9 mouse cellular contexts compared by ENCODE assay signal in genomic region chr2:174025181-174025870, GRCm38 (mm10). TPM values are rescaled to one million over a fixed set of nuclear protein-coding genes. Genes with fewer than 3 reads are reported as not detected.
A peak's percentile ranks its signal among the peaks of the same experiment; 100 is the strongest.
DNase-seq lines count a peak whose midpoint lies in the region; ATAC-seq and TF ChIP-seq lines count a peak whose summit lies in the region.
"Had no signal": no experiment of that assay in that cellular context is flagged by ENCODE, and none has a peak within 500 bp of the region (broad histone marks: within the 10 kb centered on the region; RNA-seq: fewer than 3 reads in every experiment).

No protein-coding gene starts in this region.

- DNase-seq in forebrain, embryonic 11.5 days (ENCODE audit: low spot score), result peak; percentile 29
- no peak for DNase-seq in hindbrain, embryonic 11.5 days (ENCODE audit: low spot score)
- no peak for DNase-seq in thymus, postnatal 10 days (ENCODE audit: low spot score in 2 of 2)
- DNase-seq in cerebellum, adult 2 months, result no peak
- DNase-seq: layer of hippocampus, adult 9-11 months had no signal

- H3K27ac ChIP-seq in forebrain, embryonic 11.5 days (ENCODE audit: low read depth, low read length), result no peak overlapping the region
- H3K27ac ChIP-seq in forebrain, embryonic 13.5 days, result no peak overlapping the region
- no peak overlapping the region for H3K27ac ChIP-seq in hindbrain, embryonic 11.5 days (ENCODE audit: low read depth, low read length)
- no peak overlapping the region for H3K27ac ChIP-seq in neural tube, embryonic 12.5 days
- no peak overlapping the region for H3K27ac ChIP-seq in cerebellum, adult 2 months (ENCODE audit: insufficient read depth, low read length)

- H3K4me3 ChIP-seq in forebrain, embryonic 11.5 days (ENCODE audit: low read depth, low read length), result no peak overlapping the region
- H3K4me3 ChIP-seq in forebrain, embryonic 13.5 days, result no peak overlapping the region
- peak overlapping the region; percentile 29 for H3K4me3 ChIP-seq in megakaryocyte, embryonic 14.5 days (replicated peaks)
- no peak overlapping the region for H3K4me3 ChIP-seq in hindbrain, embryonic 11.5 days (ENCODE audit: low read depth, low read length)
- no peak overlapping the region for H3K4me3 ChIP-seq in neural tube, embryonic 12.5 days
- H3K4me3 ChIP-seq in cerebellum, adult 2 months (replicated peaks; ENCODE audit: insufficient read depth, low read depth, low read length), result no peak overlapping the region

- H3K4me2 ChIP-seq in forebrain, embryonic 11.5 days (ENCODE audit: low read depth, low read length, severe bottlenecking), result no peak overlapping the region
- no peak overlapping the region for H3K4me2 ChIP-seq in forebrain, embryonic 13.5 days
- no peak overlapping the region for H3K4me2 ChIP-seq in hindbrain, embryonic 11.5 days (replicated peaks; ENCODE audit: low read depth, low read length)
- no peak overlapping the region for H3K4me2 ChIP-seq in neural tube, embryonic 12.5 days (replicated peaks)

- TF ChIP-seq CTCF in cerebellum, adult 2 months (IDR thresholded peaks at IDR 0.05; ENCODE audit: borderline replicate concordance, insufficient read depth, low read depth, low read length), result no peak

- H3K4me1 ChIP-seq in forebrain, embryonic 11.5 days (replicated peaks; ENCODE audit: control insufficient read depth, insufficient read depth, low read length), result no peaks in the 10 kb centered on the region
- H3K4me1 ChIP-seq in forebrain, embryonic 13.5 days, result no peaks in the 10 kb centered on the region
- no peaks in the 10 kb centered on the region for H3K4me1 ChIP-seq in megakaryocyte, embryonic 14.5 days
- no peaks in the 10 kb centered on the region for H3K4me1 ChIP-seq in hindbrain, embryonic 11.5 days (replicated peaks; ENCODE audit: control insufficient read depth, insufficient read depth, low read length)
- 0 out of 2 replicates have a peak, but pooled peaks cover 7% of the 10 kb centered on the region for H3K4me1 ChIP-seq in neural tube, embryonic 12.5 days
- no peaks in the 10 kb centered on the region for H3K4me1 ChIP-seq in cerebellum, adult 2 months (ENCODE audit: control insufficient read depth, insufficient read depth, low read length)

- H3K27me3 ChIP-seq in forebrain, embryonic 11.5 days (ENCODE audit: control insufficient read depth, insufficient read depth, low read length), result no peaks in the 10 kb centered on the region
- no peaks in the 10 kb centered on the region for H3K27me3 ChIP-seq in forebrain, embryonic 13.5 days
- peaks cover 2% of the 10 kb centered on the region for H3K27me3 ChIP-seq in megakaryocyte, embryonic 14.5 days (replicated peaks)
- no peaks in the 10 kb centered on the region for H3K27me3 ChIP-seq in hindbrain, embryonic 11.5 days (ENCODE audit: control insufficient read depth, insufficient read depth, low read length)
- no peaks in the 10 kb centered on the region for H3K27me3 ChIP-seq in neural tube, embryonic 12.5 days (replicated peaks)
- H3K27me3 ChIP-seq in cerebellum, adult 2 months (ENCODE audit: control insufficient read depth, insufficient read depth, low read length), result no peaks in the 10 kb centered on the region

- no peak for ATAC-seq in forebrain, embryonic 11.5 days (replicated peaks; ENCODE audit: low FRiP score)
- ATAC-seq in forebrain, embryonic 13.5 days, result no peak
- ATAC-seq in megakaryocyte, adult 5-6 weeks (ENCODE audit: poor library complexity, severe bottlenecking), result no peak
- peak; percentile 50; the same call in 1 of the 2 replicates for ATAC-seq in hindbrain, embryonic 11.5 days (ENCODE audit: low FRiP score)
- peak; percentile 63 for ATAC-seq in neural tube, embryonic 12.5 days (ENCODE audit: low FRiP score, low read depth)

- H3K36me3 ChIP-seq in forebrain, embryonic 11.5 days (ENCODE audit: control insufficient read depth, insufficient read depth, low read length), result no peaks in the 10 kb centered on the region
- no peaks in the 10 kb centered on the region for H3K36me3 ChIP-seq in forebrain, embryonic 13.5 days (ENCODE audit: poor library complexity, severe bottlenecking)
- H3K36me3 ChIP-seq in megakaryocyte, embryonic 14.5 days (replicated peaks; ENCODE audit: low read length), result no peaks in the 10 kb centered on the region
- H3K36me3 ChIP-seq in hindbrain, embryonic 11.5 days (ENCODE audit: control insufficient read depth, insufficient read depth, low read length), result no peaks in the 10 kb centered on the region
- H3K36me3 ChIP-seq in neural tube, embryonic 12.5 days, result no peaks in the 10 kb centered on the region

- no peak for TF ChIP-seq POLR2A in cerebellum, adult 2 months (IDR thresholded peaks at IDR 0.05; ENCODE audit: borderline replicate concordance, insufficient read depth, low read length)

- H3K9ac ChIP-seq in forebrain, embryonic 11.5 days (ENCODE audit: low read length), result no peak overlapping the region
- H3K9ac ChIP-seq in forebrain, embryonic 13.5 days, result no peak overlapping the region
- no peak overlapping the region for H3K9ac ChIP-seq in hindbrain, embryonic 11.5 days (ENCODE audit: low read depth, low read length)
- H3K9ac ChIP-seq in neural tube, embryonic 12.5 days, result no peak overlapping the region

- 87% methylated on average over 11 of the region's 11 CpGs for WGBS in forebrain, embryonic 11.5 days
- WGBS in forebrain, embryonic 13.5 days, result 86% methylated on average over 10 of the region's 11 CpGs
- WGBS in hindbrain, embryonic 11.5 days, result 80% methylated on average over 11 of the region's 11 CpGs
- 73% methylated on average over 11 of the region's 11 CpGs for WGBS in neural tube, embryonic 12.5 days
- 47% methylated on average over 11 of the region's 11 CpGs for WGBS in cerebellum, adult 2 months

- H3K9me3 ChIP-seq in forebrain, embryonic 11.5 days (ENCODE audit: control insufficient read depth, low read length), result no peaks in the 10 kb centered on the region
- no peaks in the 10 kb centered on the region for H3K9me3 ChIP-seq in forebrain, embryonic 13.5 days (replicated peaks)
- H3K9me3 ChIP-seq in megakaryocyte, embryonic 14.5 days, result no peaks in the 10 kb centered on the region
- H3K9me3 ChIP-seq in hindbrain, embryonic 11.5 days (ENCODE audit: control insufficient read depth, low read length), result no peaks in the 10 kb centered on the region
- no peaks in the 10 kb centered on the region for H3K9me3 ChIP-seq in neural tube, embryonic 12.5 days

RNA-seq across cellular contexts. Expression of gene Stx16, which starts 50.8 kb away (rescaled TPM):
- polyA plus RNA-seq in forebrain, embryonic 11.5 days (2014; fragmentation: Nextera tagmentation; extraction: Ambion mirVana), result 9.4 and 10.7 TPM in 2 replicates
- polyA plus RNA-seq in forebrain, embryonic 13.5 days (2015; fragmentation: Nextera tagmentation; extraction: Ambion mirVana), result 14.2 and 15.5 TPM in 2 replicates
- polyA plus RNA-seq in megakaryocyte, embryonic 14.5 days (2012; ENCODE audit: insufficient read depth, low replicate concordance), result 13.6 and 41.1 TPM in 2 replicates
- 28.8 and 33.8 TPM in 2 replicates for total RNA-seq in megakaryocyte, adult 5-6 weeks (2015)
- total RNA-seq in megakaryocyte, adult 5-6 weeks (2017), result 30.4 and 31.0 TPM in 2 replicates
- polyA plus RNA-seq in hindbrain, embryonic 11.5 days (2014; fragmentation: Nextera tagmentation; extraction: Ambion mirVana), result 8.5 and 9.8 TPM in 2 replicates
- polyA plus RNA-seq in neural tube, embryonic 12.5 days (2016; fragmentation: Nextera tagmentation; extraction: Ambion mirVana), result 11.8 and 13.7 TPM in 2 replicates
- polyA plus RNA-seq in cerebellum, adult 2 months (2012; rRNA removed), result 81.7 and 83.0 TPM in 2 replicates

Comparison
In these comparisons a context has a peak if more than half of its experiments do, and no peak if none do; other contexts are left out.
1. ATAC-seq: peak in hindbrain, embryonic 11.5 days (single experiment) and neural tube, embryonic 12.5 days (single experiment); none in forebrain, embryonic 11.5 days (single experiment), forebrain, embryonic 13.5 days (single experiment) and megakaryocyte, adult 5-6 weeks (single experiment).